In the genomic region with DNA sequence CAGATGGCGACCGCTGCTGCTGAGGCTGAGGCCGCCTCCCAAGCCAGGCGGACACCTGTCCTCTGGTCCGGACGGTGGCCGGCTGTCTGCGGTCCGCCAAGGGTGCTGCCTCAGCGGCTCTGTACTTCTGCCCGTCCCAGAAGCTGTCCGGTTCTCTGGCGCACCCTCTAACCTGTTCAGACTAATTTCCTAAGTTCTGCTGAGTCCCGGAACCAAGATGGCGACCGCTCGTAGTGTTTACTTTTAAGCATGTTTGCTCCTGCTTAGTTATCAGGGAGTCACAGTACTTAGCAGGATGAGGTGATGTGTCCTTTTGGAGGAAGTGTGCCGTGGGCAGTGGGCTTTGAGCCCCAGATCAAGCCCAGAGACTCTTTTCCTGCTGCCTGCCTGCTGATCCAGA, we compare ENCODE assay signal across 15 mouse cellular contexts. TPM values are rescaled to one million over a fixed set of nuclear protein-coding genes. Genes with fewer than 3 reads are reported as not detected.
A peak's percentile ranks its signal among the peaks of the same experiment; 100 is the strongest.
DNase-seq lines count a peak whose midpoint lies in the region; ATAC-seq and TF ChIP-seq lines count a peak whose summit lies in the region.
"Not testable (repeated sequence)": the region's sequence is repeated elsewhere in the genome, so short reads cannot be mapped to it uniquely, and the experiment has no call there.
"Had no signal": no experiment of that assay in that cellular context is flagged by ENCODE, and none has a peak within 500 bp of the region (broad histone marks: within the 10 kb centered on the region; RNA-seq: fewer than 3 reads in every experiment).

No protein-coding gene starts in this region.

- peak overlapping the region; percentile 65 for H3K4me3 ChIP-seq in E14TG2a.4 (replicated peaks; ENCODE audit: low read length)
- not testable (repeated sequence) for H3K4me3 ChIP-seq in forebrain, embryonic 12.5 days (replicated peaks); hindbrain, embryonic 12.5 days; kidney, embryonic 16.5 days (ENCODE audit: low read length); lung, embryonic 15.5 days; midbrain, embryonic 14.5 days (replicated peaks; ENCODE audit: low read depth, low read length); stomach, postnatal 0 days (ENCODE audit: low read depth, low read length)

- TF ChIP-seq EP300 in stomach, postnatal 0 days (optimal IDR thresholded peaks at IDR 0.05) = not testable (repeated sequence)

- H3K27me3 ChIP-seq in E14TG2a.4 (ENCODE audit: insufficient read depth, low read length); forebrain, embryonic 12.5 days; hindbrain, embryonic 12.5 days; kidney, embryonic 16.5 days (ENCODE audit: insufficient read depth, low read length); lung, embryonic 15.5 days; midbrain, embryonic 14.5 days (ENCODE audit: control insufficient read depth, insufficient read depth, low read length); stomach, postnatal 0 days (ENCODE audit: control insufficient read depth, insufficient read depth, low read length): not testable (repeated sequence)

- 92% methylated on average over 16 of the region's 18 CpGs for WGBS in forebrain, embryonic 12.5 days
- 92% methylated on average over 17 of the region's 18 CpGs for WGBS in hindbrain, embryonic 12.5 days
- WGBS in kidney, embryonic 16.5 days = 87% methylated on average over 7 of the region's 18 CpGs
- 85% methylated on average over 9 of the region's 18 CpGs for WGBS in lung, embryonic 15.5 days
- 85% methylated on average over 7 of the region's 18 CpGs for WGBS in midbrain, embryonic 14.5 days
- 80% methylated on average over 7 of the region's 18 CpGs for WGBS in stomach, postnatal 0 days

- DNase-seq in embryo, embryonic 10 days (ENCODE audit: low spot score) = peak; percentile 3
- DNase-seq in midbrain, embryonic 14.5 days = not testable (repeated sequence)
- peak; percentile 13 for DNase-seq in stomach, postnatal 0 days (ENCODE audit: low spot score)

- H3K4me1 ChIP-seq in E14TG2a.4 (replicated peaks; ENCODE audit: low read depth, low read length); forebrain, embryonic 12.5 days; hindbrain, embryonic 12.5 days; kidney, embryonic 16.5 days (ENCODE audit: insufficient read depth, low read length); lung, embryonic 15.5 days; midbrain, embryonic 14.5 days (ENCODE audit: control insufficient read depth, insufficient read depth, low read length); stomach, postnatal 0 days (replicated peaks; ENCODE audit: control insufficient read depth, insufficient read depth): not testable (repeated sequence)

- H3K27ac ChIP-seq in forebrain, embryonic 12.5 days; hindbrain, embryonic 12.5 days; kidney, embryonic 16.5 days (ENCODE audit: low read length); lung, embryonic 15.5 days; midbrain, embryonic 14.5 days (replicated peaks; ENCODE audit: low read depth, low read length); stomach, postnatal 0 days (replicated peaks): not testable (repeated sequence)

- not testable (repeated sequence) for H3K36me3 ChIP-seq in E14TG2a.4 (ENCODE audit: insufficient read depth, low read length); forebrain, embryonic 12.5 days (replicated peaks); hindbrain, embryonic 12.5 days; kidney, embryonic 16.5 days (ENCODE audit: insufficient read depth, low read length); lung, embryonic 15.5 days; midbrain, embryonic 14.5 days (ENCODE audit: control insufficient read depth, insufficient read depth, low read length); stomach, postnatal 0 days (ENCODE audit: control insufficient read depth, insufficient read depth, low read length)

- H3K9me3 ChIP-seq in E14TG2a.4 (ENCODE audit: low read length); forebrain, embryonic 12.5 days; kidney, embryonic 16.5 days (ENCODE audit: low read length); lung, embryonic 15.5 days; midbrain, embryonic 14.5 days (ENCODE audit: control insufficient read depth, low read length); stomach, postnatal 0 days (ENCODE audit: control insufficient read depth, low read length): not testable (repeated sequence)
- H3K9me3 ChIP-seq in hindbrain, embryonic 12.5 days (replicated peaks) = peaks cover 15% of the 10 kb centered on the region; the same call in 1 of the 2 replicates

- H3K4me2 ChIP-seq in forebrain, embryonic 12.5 days; hindbrain, embryonic 12.5 days (replicated peaks); kidney, embryonic 16.5 days (replicated peaks; ENCODE audit: low read depth, low read length); lung, embryonic 15.5 days; midbrain, embryonic 14.5 days (ENCODE audit: low read length); stomach, postnatal 0 days (replicated peaks; ENCODE audit: low read depth): not testable (repeated sequence)

- H3K9ac ChIP-seq in forebrain, embryonic 12.5 days; hindbrain, embryonic 12.5 days; kidney, embryonic 16.5 days (replicated peaks; ENCODE audit: low read length); lung, embryonic 15.5 days; midbrain, embryonic 14.5 days (replicated peaks; ENCODE audit: low read length); stomach, postnatal 0 days (ENCODE audit: low read length): not testable (repeated sequence)

- TF ChIP-seq CTCF in E14TG2a.4 (conservative IDR thresholded peaks at IDR 0.05; ENCODE audit: low read length); stomach, postnatal 0 days (IDR thresholded peaks at IDR 0.05; ENCODE audit: low read depth): not testable (repeated sequence)

- 0 out of 2 replicates have a peak, but pooled peaks have one; percentile 44 for ATAC-seq in forebrain, embryonic 12.5 days (ENCODE audit: low FRiP score)
- peak; percentile 74 for ATAC-seq in hindbrain, embryonic 12.5 days (ENCODE audit: low FRiP score)
- peak; percentile 46; the same call in 1 of the 2 replicates for ATAC-seq in kidney, embryonic 16.5 days (ENCODE audit: low FRiP score, low TSS enrichment)
- peak; percentile 55; the same call in 1 of the 2 replicates for ATAC-seq in lung, embryonic 15.5 days (ENCODE audit: borderline replicate concordance, extremely low read depth, low FRiP score, low TSS enrichment)
- peak; percentile 63; the same call in 1 of the 2 replicates for ATAC-seq in midbrain, embryonic 14.5 days (ENCODE audit: low FRiP score, low TSS enrichment)
- 0 out of 2 replicates have a peak, but pooled peaks have one; percentile 45 for ATAC-seq in stomach, postnatal 0 days (ENCODE audit: low FRiP score, low TSS enrichment)

RNA-seq across cellular contexts. Expression of gene 4930572O03Rik, which starts 13.9 kb away (rescaled TPM):
- polyA plus RNA-seq in forebrain, embryonic 12.5 days (2016; fragmentation: Nextera tagmentation; extraction: Ambion mirVana) = not detected in 2 replicates
- not detected in 2 replicates for polyA plus RNA-seq in hindbrain, embryonic 12.5 days (2016; fragmentation: Nextera tagmentation; extraction: Ambion mirVana)
- polyA plus RNA-seq in kidney, embryonic 16.5 days (2015; fragmentation: Nextera tagmentation; extraction: Ambion mirVana) = not detected in 2 replicates
- not detected in 2 replicates for polyA plus RNA-seq in lung, embryonic 15.5 days (2015; fragmentation: Nextera tagmentation; extraction: Ambion mirVana)
- polyA plus RNA-seq in midbrain, embryonic 14.5 days (2014; fragmentation: Nextera tagmentation; extraction: Ambion mirVana) = not detected in 2 replicates
- not detected in 2 replicates for polyA plus RNA-seq in stomach, postnatal 0 days (2015; fragmentation: Nextera tagmentation; extraction: Ambion mirVana)
- polyA plus RNA-seq: activated CD4-positive, CD25-positive, alpha-beta regulatory T cell, adult 4 months; embryonic facial prominence, embryonic 14.5 days; frontal cortex, adult 2 months; heart, embryonic 13.5 days; inflammation-experienced regulatory T-cells, adult 6 months; liver, embryonic 13.5 days; neural tube, embryonic 13.5 days had no signal

RNA-seq across cellular contexts. Expression of gene Speer4c, which starts 43.3 kb away (rescaled TPM):
- polyA plus RNA-seq in forebrain, embryonic 12.5 days (2016; fragmentation: Nextera tagmentation; extraction: Ambion mirVana) = not detected in 2 replicates
- not detected in 2 replicates for polyA plus RNA-seq in hindbrain, embryonic 12.5 days (2016; fragmentation: Nextera tagmentation; extraction: Ambion mirVana)
- polyA plus RNA-seq in kidney, embryonic 16.5 days (2015; fragmentation: Nextera tagmentation; extraction: Ambion mirVana) = not detected in 2 replicates
- polyA plus RNA-seq in lung, embryonic 15.5 days (2015; fragmentation: Nextera tagmentation; extraction: Ambion mirVana) = not detected in 2 replicates
- not detected in 2 replicates for polyA plus RNA-seq in midbrain, embryonic 14.5 days (2014; fragmentation: Nextera tagmentation; extraction: Ambion mirVana)
- polyA plus RNA-seq in stomach, postnatal 0 days (2015; fragmentation: Nextera tagmentation; extraction: Ambion mirVana) = 0.23 TPM in 1 of 2 replicates, not detected in the other
- polyA plus RNA-seq: activated CD4-positive, CD25-positive, alpha-beta regulatory T cell, adult 4 months; frontal cortex, adult 2 months; heart, embryonic 13.5 days; inflammation-experienced regulatory T-cells, adult 6 months; liver, embryonic 13.5 days; neural tube, embryonic 13.5 days had no signal

RNA-seq across cellular contexts. Expression of gene Speer4d, which starts 51.9 kb away (rescaled TPM):
- not detected in 2 replicates for polyA plus RNA-seq in forebrain, embryonic 12.5 days (2016; fragmentation: Nextera tagmentation; extraction: Ambion mirVana)
- polyA plus RNA-seq in hindbrain, embryonic 12.5 days (2016; fragmentation: Nextera tagmentation; extraction: Ambion mirVana) = not detected in 2 replicates
- not detected in 2 replicates for polyA plus RNA-seq in kidney, embryonic 16.5 days (2015; fragmentation: Nextera tagmentation; extraction: Ambion mirVana)
- polyA plus RNA-seq in lung, embryonic 15.5 days (2015; fragmentation: Nextera tagmentation; extraction: Ambion mirVana) = not detected in 2 replicates
- polyA plus RNA-seq in midbrain, embryonic 14.5 days (2014; fragmentation: Nextera tagmentation; extraction: Ambion mirVana) = not detected in 2 replicates
- not detected in 2 replicates for polyA plus RNA-seq in stomach, postnatal 0 days (2015; fragmentation: Nextera tagmentation; extraction: Ambion mirVana)
- polyA plus RNA-seq: activated CD4-positive, CD25-positive, alpha-beta regulatory T cell, adult 4 months; embryonic facial prominence, embryonic 14.5 days; frontal cortex, adult 2 months; inflammation-experienced regulatory T-cells, adult 6 months; liver, embryonic 13.5 days; neural tube, embryonic 13.5 days had no signal
